Mouse (Mus musculus): ENCODE results near the gene 4930524B15Rik. TPM values are rescaled to one million over a fixed set of nuclear protein-coding genes. Genes with fewer than 3 reads are reported as not detected.
A peak's percentile ranks its signal among the peaks of the same experiment; 100 is the strongest.

Gene 4930524B15Rik
- not detected in 2 replicates for polyA plus RNA-seq (2012; rRNA removed)

- Histone ChIP-seq H3K36me3 (ENCODE audit: control insufficient read depth, insufficient read depth, low read length) (no peaks in the 10 kb centered on the region), H3K4me1 (ENCODE audit: control insufficient read depth, insufficient read depth, low read length) (no peaks in the 10 kb centered on the region), H3K4me3 (ENCODE audit: insufficient read depth, low read depth, low read length) (no peak within 1 kb of the TSS; the same call in 1 of the 2 replicates), H3K27ac (ENCODE audit: insufficient read depth, low read depth, low read length) (no peak within 1 kb of the TSS), H3K27me3 (replicated peaks; ENCODE audit: control insufficient read depth, insufficient read depth, low read length) (no peaks in the 10 kb centered on the region)
- peak; percentile 10 for DNase-seq
- TF ChIP-seq CTCF (conservative IDR thresholded peaks at IDR 0.05; ENCODE audit: insufficient read depth, insufficient read length, low read depth, low read length) (no peak), POLR2A (IDR thresholded peaks at IDR 0.05; ENCODE audit: low read depth, low read length) (no peak)
- 43% methylated on average over 49 of the region's 49 CpGs for WGBS
Observed at GRCm38 (mm10) chr11:31965256-31966134, at the start of gene 4930524B15Rik. Gene 4930524B15Rik (plus strand): TSS chr11:31965592.

- H3K27ac ChIP-seq (ENCODE audit: insufficient read depth, low read depth, low read length): no peak overlapping the region
- H3K4me3 ChIP-seq (ENCODE audit: insufficient read depth, low read depth, low read length): no peak overlapping the region
- no peak for TF ChIP-seq POLR2A (IDR thresholded peaks at IDR 0.05; ENCODE audit: low read depth, low read length)
- H3K4me1 ChIP-seq (ENCODE audit: control insufficient read depth, insufficient read depth, low read length): 0 out of 2 replicates have a peak, but pooled peaks cover 2% of the 10 kb centered on the region
- DNase-seq: no peak
- WGBS: 81% methylated on average over 1 of the region's 1 CpGs
- no peaks in the 10 kb centered on the region for H3K27me3 ChIP-seq (replicated peaks; ENCODE audit: control insufficient read depth, insufficient read depth, low read length)
- peaks cover 9% of the 10 kb centered on the region for H3K36me3 ChIP-seq (ENCODE audit: control insufficient read depth, insufficient read depth, low read length)
Observed at GRCm38 (mm10) chr11:31917769-31918168, 47.6 kb upstream of the 4930524B15Rik start.

GRCm38 (mm10) chr11:31930051-31930450 lies 35.3 kb upstream of the 4930524B15Rik start:
- WGBS: 93% methylated on average over 10 of the region's 10 CpGs
- H3K36me3 ChIP-seq (ENCODE audit: control insufficient read depth, insufficient read depth, low read length): peaks cover 33% of the 10 kb centered on the region
- H3K27ac ChIP-seq (ENCODE audit: insufficient read depth, low read depth, low read length): no peak overlapping the region
- no peaks in the 10 kb centered on the region for H3K27me3 ChIP-seq (replicated peaks; ENCODE audit: control insufficient read depth, insufficient read depth, low read length)
- no peak overlapping the region for H3K4me3 ChIP-seq (ENCODE audit: insufficient read depth, low read depth, low read length)
- TF ChIP-seq CTCF (conservative IDR thresholded peaks at IDR 0.05; ENCODE audit: insufficient read depth, insufficient read length, low read depth, low read length): no peak
- no peak for TF ChIP-seq POLR2A (IDR thresholded peaks at IDR 0.05; ENCODE audit: low read depth, low read length)
- no peaks in the 10 kb centered on the region; the same call in 1 of the 2 replicates for H3K4me1 ChIP-seq (ENCODE audit: control insufficient read depth, insufficient read depth, low read length)
- no peak for DNase-seq

GRCm38 (mm10) chr11:31935652-31936051 lies 29.7 kb upstream of the 4930524B15Rik start:
- H3K27me3 ChIP-seq (replicated peaks; ENCODE audit: control insufficient read depth, insufficient read depth, low read length): no peaks in the 10 kb centered on the region
- WGBS: 34% methylated on average over 4 of the region's 4 CpGs
- H3K4me3 ChIP-seq (ENCODE audit: insufficient read depth, low read depth, low read length): no peak overlapping the region
- no peak overlapping the region for H3K27ac ChIP-seq (ENCODE audit: insufficient read depth, low read depth, low read length)
- H3K4me1 ChIP-seq (ENCODE audit: control insufficient read depth, insufficient read depth, low read length): no peaks in the 10 kb centered on the region; the same call in 1 of the 2 replicates
- peak; percentile 17 for DNase-seq
- no peak for TF ChIP-seq CTCF (conservative IDR thresholded peaks at IDR 0.05; ENCODE audit: insufficient read depth, insufficient read length, low read depth, low read length)
- no peak for TF ChIP-seq POLR2A (IDR thresholded peaks at IDR 0.05; ENCODE audit: low read depth, low read length)
- H3K36me3 ChIP-seq (ENCODE audit: control insufficient read depth, insufficient read depth, low read length): peaks cover 8% of the 10 kb centered on the region; the same call in 1 of the 2 replicates

DNA sequence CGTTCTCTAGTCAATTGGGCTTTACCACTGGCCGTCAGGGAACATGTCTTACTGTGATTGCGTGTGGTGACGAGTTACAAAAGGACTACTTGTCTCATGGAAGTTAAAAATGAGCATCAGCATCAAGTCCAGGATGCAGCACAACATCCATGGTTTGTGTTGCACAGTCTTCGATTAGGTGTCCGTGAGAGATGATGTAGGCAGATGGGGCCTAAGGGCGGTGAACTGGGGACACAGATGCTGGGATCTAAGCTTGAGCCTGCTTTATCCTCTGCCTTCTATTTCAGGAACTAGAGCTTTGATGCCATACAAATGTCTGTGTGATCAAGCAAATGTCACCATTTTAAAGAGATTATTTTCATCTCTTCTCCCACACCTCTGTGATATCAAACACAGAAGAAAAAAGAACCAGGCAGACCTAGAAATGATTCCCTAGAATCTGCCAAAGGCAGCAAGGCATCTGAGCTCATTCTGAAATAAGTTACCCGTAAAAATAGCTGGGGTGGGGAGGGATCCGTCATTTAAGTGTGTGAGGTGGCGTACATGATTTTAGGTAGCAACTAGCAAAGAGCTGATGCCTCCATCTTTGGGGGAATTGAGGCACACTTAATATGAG lies 28.4 kb upstream of the 4930524B15Rik start:
- H3K36me3 ChIP-seq (ENCODE audit: control insufficient read depth, insufficient read depth, low read length): peaks cover 3% of the 10 kb centered on the region; the same call in 1 of the 2 replicates
- DNase-seq: no peak
- no peaks in the 10 kb centered on the region for H3K27me3 ChIP-seq (replicated peaks; ENCODE audit: control insufficient read depth, insufficient read depth, low read length)
- no peak overlapping the region for H3K4me3 ChIP-seq (ENCODE audit: insufficient read depth, low read depth, low read length)
- no peak for TF ChIP-seq CTCF (conservative IDR thresholded peaks at IDR 0.05; ENCODE audit: insufficient read depth, insufficient read length, low read depth, low read length)
- no peak for TF ChIP-seq POLR2A (IDR thresholded peaks at IDR 0.05; ENCODE audit: low read depth, low read length)
- WGBS: 90% methylated on average over 10 of the region's 10 CpGs
- H3K27ac ChIP-seq (ENCODE audit: insufficient read depth, low read depth, low read length): no peak overlapping the region
- no peaks in the 10 kb centered on the region; the same call in 1 of the 2 replicates for H3K4me1 ChIP-seq (ENCODE audit: control insufficient read depth, insufficient read depth, low read length)

GRCm38 (mm10) chr11:31940898-31941639 lies 24.3 kb upstream of the 4930524B15Rik start:
- Histone ChIP-seq H3K4me1 (ENCODE audit: control insufficient read depth, insufficient read depth, low read length) (no peaks in the 10 kb centered on the region), H3K27me3 (replicated peaks; ENCODE audit: control insufficient read depth, insufficient read depth, low read length) (no peaks in the 10 kb centered on the region), H3K27ac (ENCODE audit: insufficient read depth, low read depth, low read length) (no peak overlapping the region), H3K36me3 (ENCODE audit: control insufficient read depth, insufficient read depth, low read length) (no peaks in the 10 kb centered on the region), H3K4me3 (ENCODE audit: insufficient read depth, low read depth, low read length) (no peak overlapping the region)
- WGBS: 74% methylated on average over 13 of the region's 13 CpGs
- TF ChIP-seq CTCF (conservative IDR thresholded peaks at IDR 0.05; ENCODE audit: insufficient read depth, insufficient read length, low read depth, low read length): no peak
- no peak for TF ChIP-seq POLR2A (IDR thresholded peaks at IDR 0.05; ENCODE audit: low read depth, low read length)
- DNase-seq: peak; percentile 35
